Mouse (Mus musculus) ES-Bruce4 (cell line): ENCODE data around the gene Lypd9. TPM values are rescaled to one million over a fixed set of nuclear protein-coding genes. Genes with fewer than 3 reads are reported as not detected.
"Not testable (repeated sequence)": the region's sequence is repeated elsewhere in the genome, so short reads cannot be mapped to it uniquely, and the experiment has no call there.

Source experiments
- H3K27ac ChIP-seq: 2 replicates; pipeline ENCODE4 v1.5.1; 2012; ENCODE audit warnings: low read length, inconsistent platforms; ENCODE audit not compliant: insufficient read depth
- H3K27me3 ChIP-seq: 2 replicates; pipeline ENCODE4 v1.6.1; 2012; ENCODE audit warnings: mild to moderate bottlenecking, low read length, inconsistent platforms; ENCODE audit not compliant: control insufficient read depth, poor library complexity, insufficient read depth, severe bottlenecking
- H3K36me3 ChIP-seq: 2 replicates; pipeline ENCODE4 v1.6.1; 2012; ENCODE audit warnings: inconsistent platforms, mild to moderate bottlenecking, low read length, moderate library complexity; ENCODE audit not compliant: control insufficient read depth, poor library complexity, insufficient read depth, severe bottlenecking
- H3K4me1 ChIP-seq: one replicate; pipeline ENCODE4 v1.8.1; 2011; ENCODE audit warnings: low read length; ENCODE audit not compliant: control insufficient read depth, insufficient read depth
- H3K4me3 ChIP-seq: 2 replicates; pipeline ENCODE4 v1.5.1; 2011; ENCODE audit warnings: low read depth, mild to moderate bottlenecking, low read length
- H3K9ac ChIP-seq: 2 replicates; pipeline ENCODE4 v1.6.1; 2012; ENCODE audit warnings: low read depth, mild to moderate bottlenecking, inconsistent platforms; ENCODE audit not compliant: poor library complexity, severe bottlenecking
- H3K9me3 ChIP-seq: replicated peaks from 2 replicates; pipeline ENCODE4 v1.6.1; 2012; ENCODE audit warnings: mild to moderate bottlenecking, low read length, inconsistent platforms; ENCODE audit not compliant: control insufficient read depth, poor library complexity, insufficient read depth, severe bottlenecking
- CTCF ChIP-seq: IDR thresholded peaks from one replicate; pipeline ENCODE4 v1.8.1; 2011; ENCODE audit warnings: low read depth, low read length
- EP300 ChIP-seq: IDR thresholded peaks from 2 replicates; pipeline ENCODE4 v1.6.1; 2011; ENCODE audit warnings: low read depth, low read length; ENCODE audit not compliant: insufficient read depth
- POLR2A ChIP-seq: IDR thresholded peaks from one replicate; pipeline ENCODE4 v1.8.1; 2011; ENCODE audit warnings: low read length; ENCODE audit not compliant: insufficient read depth
- polyA plus RNA-seq: library from polyadenylated mRNA; stranded (reverse); fragments of >200 nt; gene quantifications from 2 replicates; pipeline ENCODE4 v1.2.4, GENCODE M21; 2011; ENCODE audit warnings: low read depth; ENCODE audit not compliant: missing spikeins, insufficient read depth, insufficient read length

Gene Lypd9
- not detected in 2 replicates for polyA plus RNA-seq

- Histone ChIP-seq H3K27ac (no peak within 1 kb of the TSS), H3K4me3 (no peak within 1 kb of the TSS)
These were observed at the start of gene Lypd9 for GRCm38 (mm10) chr11:58452759-58453158. Gene Lypd9 (minus strand): TSS chr11:58452923.

DNA sequence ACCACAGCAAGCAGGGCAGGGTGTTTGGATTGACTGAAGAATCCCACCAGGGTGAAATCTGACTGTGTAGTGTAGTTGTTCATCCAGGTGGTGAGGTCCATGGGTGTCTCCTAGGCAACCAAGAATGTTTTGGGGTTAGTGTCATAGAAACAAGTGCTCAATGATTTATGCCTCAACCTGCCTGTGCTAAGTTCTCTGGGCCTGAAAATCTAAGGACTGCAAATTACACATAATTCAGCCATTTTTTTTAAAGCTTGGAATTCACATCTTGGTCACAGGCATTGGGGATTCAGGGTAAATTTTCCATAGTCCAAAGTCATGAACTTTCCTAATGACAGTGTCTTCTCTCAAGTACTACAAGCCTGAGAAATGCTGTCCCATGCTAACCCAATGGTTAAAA, 49.7 kb upstream of the Lypd9 start, which contains the start of gene Olfr331:
Olfr331 (minus strand) TSS at position 101 of the 400 bp plus-strand sequence.
- not testable (repeated sequence) for H3K9me3 ChIP-seq, H3K27me3 ChIP-seq, H3K9ac ChIP-seq, H3K27ac ChIP-seq, H3K4me1 ChIP-seq, H3K36me3 ChIP-seq, H3K4me3 ChIP-seq

More at GRCm38 (mm10) chr11:58452759-58453158, at the start of gene Lypd9:
- Histone ChIP-seq H3K36me3 (no peaks in the 10 kb centered on the region), H3K27me3 (no peaks in the 10 kb centered on the region), H3K9ac (no peak within 1 kb of the TSS), H3K9me3 (no peaks in the 10 kb centered on the region), H3K4me1 (no peaks in the 10 kb centered on the region)
- TF ChIP-seq POLR2A (no peak), EP300 (no peak), CTCF (no peak)

- H3K27ac ChIP-seq, result no peak overlapping the region
- no peak overlapping the region for H3K4me3 ChIP-seq
- H3K9me3 ChIP-seq, result no peaks in the 10 kb centered on the region; the same call in 1 of the 2 replicates
- no peaks in the 10 kb centered on the region for H3K4me1 ChIP-seq
- H3K27me3 ChIP-seq, result no peaks in the 10 kb centered on the region
- H3K36me3 ChIP-seq, result no peaks in the 10 kb centered on the region
- TF ChIP-seq CTCF, result no peak
- TF ChIP-seq POLR2A, result no peak
- no peak for TF ChIP-seq EP300
- H3K9ac ChIP-seq, result no peak overlapping the region
These were observed 46.6 kb upstream of the Lypd9 start for GRCm38 (mm10) chr11:58499290-58499689.

DNA sequence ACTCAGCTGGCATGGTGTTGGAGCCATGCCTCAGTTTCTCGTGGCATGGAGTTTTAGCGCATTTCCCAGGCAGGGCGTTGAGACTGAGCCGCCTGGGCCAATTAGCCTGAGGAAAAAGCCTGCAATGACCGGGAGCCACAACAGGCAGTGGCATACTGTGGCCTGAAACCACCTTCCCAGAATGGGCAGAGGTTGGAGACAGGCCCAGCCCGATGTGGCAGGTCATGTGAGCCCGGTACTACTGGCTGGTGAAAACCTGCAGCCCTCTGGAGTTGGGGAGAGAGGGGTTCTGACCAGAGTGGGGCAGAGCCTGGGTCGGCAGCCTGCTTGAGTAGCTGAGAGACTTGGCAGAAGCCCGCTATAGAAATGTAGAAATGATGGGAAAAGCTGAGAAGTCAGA, 46.0 kb upstream of the Lypd9 start:
- H3K27me3 ChIP-seq, result no peaks in the 10 kb centered on the region
- no peak overlapping the region for H3K27ac ChIP-seq
- no peak overlapping the region for H3K4me3 ChIP-seq
- H3K36me3 ChIP-seq, result no peaks in the 10 kb centered on the region
- H3K9me3 ChIP-seq, result no peaks in the 10 kb centered on the region; the same call in 1 of the 2 replicates
- no peaks in the 10 kb centered on the region for H3K4me1 ChIP-seq
- no peak overlapping the region for H3K9ac ChIP-seq
- TF ChIP-seq EP300, result no peak
- no peak for TF ChIP-seq POLR2A
- no peak for TF ChIP-seq CTCF

DNA sequence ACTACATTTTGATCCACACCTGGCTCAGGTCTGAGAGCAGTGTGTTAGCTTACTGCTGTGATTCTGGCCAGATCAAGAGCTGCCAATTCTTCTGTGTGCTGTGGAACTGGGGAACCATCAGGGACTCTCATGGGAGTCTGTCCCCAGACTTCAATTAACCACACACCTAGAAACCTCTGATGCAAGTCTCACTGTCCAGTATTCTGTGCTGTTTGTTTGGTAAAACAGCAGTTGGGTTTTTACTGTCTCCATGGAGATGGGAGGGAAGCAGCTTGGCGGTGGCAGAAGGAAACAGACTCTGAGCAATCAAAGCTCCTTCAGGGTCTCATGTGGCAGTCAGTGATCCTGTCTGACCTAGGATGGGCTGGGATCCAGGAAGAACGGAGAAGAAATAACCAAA, 39.7 kb upstream of the Lypd9 start, which contains the start of gene Olfr332:
Olfr332 (minus strand) TSS at position 101 of the 400 bp plus-strand sequence.
- H3K27ac ChIP-seq, result no peak within 1 kb of the TSS
- H3K9ac ChIP-seq, result no peak within 1 kb of the TSS
- no peak within 1 kb of the TSS for H3K4me3 ChIP-seq
- no peaks in the 10 kb centered on the region for H3K27me3 ChIP-seq
- H3K4me1 ChIP-seq, result no peaks in the 10 kb centered on the region
- no peaks in the 10 kb centered on the region; the same call in 1 of the 2 replicates for H3K9me3 ChIP-seq
- TF ChIP-seq EP300 (no peak), CTCF (no peak), POLR2A (no peak)
- H3K36me3 ChIP-seq, result no peaks in the 10 kb centered on the region

DNA sequence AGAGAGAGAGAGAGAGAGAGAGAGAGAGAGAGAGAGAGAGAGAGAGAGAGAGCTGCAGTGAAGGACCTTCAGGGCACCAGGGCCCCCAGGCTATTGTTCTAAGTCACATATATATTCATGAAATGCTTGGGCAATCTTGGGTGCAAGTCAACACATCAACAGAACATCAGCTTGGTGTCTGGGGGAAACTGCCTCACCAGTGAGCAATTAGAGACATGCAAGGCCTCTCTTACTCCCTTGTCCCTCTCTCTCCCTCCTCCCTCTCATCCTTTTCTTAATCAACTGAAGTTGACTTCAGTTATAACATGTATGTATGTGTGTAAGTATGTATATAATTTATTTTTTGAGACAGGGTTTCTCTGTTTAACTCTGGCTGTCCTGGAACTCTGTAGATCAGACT, 9.4 kb upstream of the Lypd9 start, which contains the start of gene Olfr30:
Olfr30 (minus strand) TSS at position 101 of the 400 bp plus-strand sequence.
- no peaks in the 10 kb centered on the region for H3K9me3 ChIP-seq
- H3K4me1 ChIP-seq, result no peaks in the 10 kb centered on the region
- no peak within 1 kb of the TSS for H3K4me3 ChIP-seq
- no peak within 1 kb of the TSS for H3K27ac ChIP-seq
- no peak within 1 kb of the TSS for H3K9ac ChIP-seq
- no peaks in the 10 kb centered on the region for H3K36me3 ChIP-seq
- no peak for TF ChIP-seq EP300
- no peaks in the 10 kb centered on the region; the same call in 1 of the 2 replicates for H3K27me3 ChIP-seq
